Mouse (Mus musculus): ENCODE results near the gene Ttll9.

- TF ChIP-seq POLR2AphosphoS2 (IDR thresholded peaks at IDR 0.05; ENCODE audit: insufficient read length, low read depth) (peak; percentile 26), MAX (IDR thresholded peaks at IDR 0.05; ENCODE audit: low read depth) (no peak), E2F4 (IDR thresholded peaks at IDR 0.05; ENCODE audit: insufficient read depth) (no peak), USF1 (IDR thresholded peaks at IDR 0.05; ENCODE audit: low read depth) (no peak)
These were observed 32.0 kb upstream of the Ttll9 start for GRCm38 (mm10) chr2:152930276-152930675.
